Mouse (Mus musculus): Measurements from ENCODE around the gene Dhrs7. TPM values are rescaled to one million over a fixed set of nuclear protein-coding genes. Genes with fewer than 3 reads are reported as not detected.
A peak's percentile ranks its signal among the peaks of the same experiment; 100 is the strongest.
"Not testable (repeated sequence)": the region's sequence is repeated elsewhere in the genome, so short reads cannot be mapped to it uniquely, and the experiment has no call there.

The Dhrs7 gene
- 7.1 and 9.5 TPM in 2 replicates for polyA plus RNA-seq (2014; fragmentation: Nextera tagmentation; extraction: Ambion mirVana)

DNA sequence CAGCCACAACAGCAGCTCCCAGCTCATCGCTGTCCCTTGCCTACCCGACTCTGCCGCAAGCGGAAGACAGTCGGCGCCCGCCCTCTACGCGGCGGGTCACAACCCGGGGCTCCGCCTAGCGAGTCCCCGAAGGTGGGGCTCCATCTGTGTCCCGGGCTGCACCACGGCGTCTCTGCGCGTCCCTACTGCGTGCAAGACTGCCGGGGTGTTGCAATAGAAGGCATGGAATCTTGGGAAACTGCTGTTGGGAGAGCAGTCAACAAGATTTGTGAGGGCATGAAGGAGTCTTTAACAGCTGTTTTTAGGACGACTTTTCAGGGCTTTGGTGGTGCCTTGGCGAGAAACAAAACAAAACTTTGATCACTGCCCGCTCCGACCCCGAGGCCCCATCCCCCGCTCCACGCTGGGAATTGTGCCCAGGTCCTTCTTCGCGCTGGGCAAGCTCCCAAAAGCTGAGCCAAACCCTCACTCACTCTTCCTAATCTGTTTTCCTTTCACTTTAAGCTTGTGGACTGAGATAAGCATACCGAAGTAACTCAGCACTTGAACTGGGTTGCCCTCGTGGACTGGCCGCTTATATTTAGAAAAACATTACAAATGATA is at the start of gene Dhrs7:
Gene Dhrs7, minus strand, starts transcription at position 175 of the 603 bp plus-strand sequence.
- Histone ChIP-seq H3K4me1 (replicated peaks; ENCODE audit: control insufficient read depth, insufficient read depth, low read length) (peaks cover 4% of the 10 kb centered on the region; the same call in 1 of the 2 replicates), H3K27me3 (ENCODE audit: control insufficient read depth, insufficient read depth, low read length) (no peaks in the 10 kb centered on the region), H3K4me2 (replicated peaks; ENCODE audit: low read depth, low read length) (peak within 1 kb of the TSS; percentile 88), H3K4me3 (ENCODE audit: low read depth, low read length) (peak within 1 kb of the TSS; percentile 52), H3K27ac (ENCODE audit: low read depth, low read length) (no peak within 1 kb of the TSS), H3K9ac (ENCODE audit: low read depth, low read length) (peak within 1 kb of the TSS; percentile 71), H3K9me3 (ENCODE audit: control insufficient read depth, low read length) (no peaks in the 10 kb centered on the region), H3K36me3 (ENCODE audit: control insufficient read depth, insufficient read depth, low read length) (no peaks in the 10 kb centered on the region)
- peak; percentile 90 for ATAC-seq (ENCODE audit: low FRiP score)
- 4% methylated on average over 33 of the region's 33 CpGs for WGBS
- peak; percentile 73 for DNase-seq (ENCODE audit: low spot score)

DNA sequence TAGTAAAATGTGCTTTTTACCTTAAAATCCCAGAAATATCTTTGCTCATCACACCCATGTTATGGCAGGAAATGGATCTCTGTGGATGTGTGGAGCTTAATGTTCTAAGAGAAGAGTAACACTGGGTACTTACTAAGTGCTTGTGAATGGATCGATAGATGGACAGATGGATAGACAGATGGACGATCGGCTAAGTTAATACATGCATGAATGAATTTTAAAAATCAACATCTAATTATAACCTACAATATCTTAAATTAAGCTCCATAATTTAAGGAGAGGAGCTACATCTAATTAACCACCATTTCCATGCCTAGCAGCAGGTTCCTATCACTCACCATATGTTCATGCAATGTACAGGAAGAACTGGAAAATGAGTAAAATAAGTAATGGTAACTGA is 45.3 kb upstream of the Dhrs7 start:
- ATAC-seq (ENCODE audit: low FRiP score) (no peak), DNase-seq (ENCODE audit: low spot score) (no peak)
- H3K4me2 ChIP-seq (replicated peaks; ENCODE audit: low read depth, low read length), result no peak overlapping the region
- no peak overlapping the region for H3K9ac ChIP-seq (ENCODE audit: low read depth, low read length)
- H3K27me3 ChIP-seq (ENCODE audit: control insufficient read depth, insufficient read depth, low read length), result no peaks in the 10 kb centered on the region
- H3K4me3 ChIP-seq (ENCODE audit: low read depth, low read length), result no peak overlapping the region
- H3K4me1 ChIP-seq (replicated peaks; ENCODE audit: control insufficient read depth, insufficient read depth, low read length), result no peaks in the 10 kb centered on the region
- 93% methylated on average over 3 of the region's 3 CpGs for WGBS
- H3K9me3 ChIP-seq (ENCODE audit: control insufficient read depth, low read length), result no peaks in the 10 kb centered on the region
- no peak overlapping the region for H3K27ac ChIP-seq (ENCODE audit: low read depth, low read length)
- H3K36me3 ChIP-seq (ENCODE audit: control insufficient read depth, insufficient read depth, low read length), result no peaks in the 10 kb centered on the region

DNA sequence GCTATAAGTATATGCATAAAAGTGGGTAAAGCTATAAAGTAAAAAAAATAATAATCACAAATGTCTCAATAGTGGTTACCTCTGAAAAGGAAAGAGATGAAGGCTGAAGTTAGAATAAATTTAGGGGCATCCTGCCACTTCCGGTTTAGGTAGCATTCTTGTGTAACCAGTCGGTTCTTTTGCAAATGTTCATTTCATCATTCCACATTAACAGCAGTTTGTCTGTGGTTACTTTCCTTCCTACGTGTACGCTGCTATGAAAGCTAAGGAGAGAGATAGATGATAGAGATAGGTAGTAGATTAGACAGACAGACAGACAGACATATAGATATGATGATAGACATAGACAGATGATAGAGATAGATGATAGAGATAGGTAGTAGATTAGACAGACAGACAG is 39.4 kb upstream of the Dhrs7 start:
- WGBS, result 94% methylated on average over 4 of the region's 4 CpGs
- ATAC-seq (ENCODE audit: low FRiP score) (no peak), DNase-seq (ENCODE audit: low spot score) (no peak)
- Histone ChIP-seq H3K9ac (ENCODE audit: low read depth, low read length) (no peak overlapping the region), H3K4me3 (ENCODE audit: low read depth, low read length) (no peak overlapping the region), H3K27ac (ENCODE audit: low read depth, low read length) (no peak overlapping the region), H3K4me1 (replicated peaks; ENCODE audit: control insufficient read depth, insufficient read depth, low read length) (no peaks in the 10 kb centered on the region), H3K27me3 (ENCODE audit: control insufficient read depth, insufficient read depth, low read length) (no peaks in the 10 kb centered on the region), H3K36me3 (ENCODE audit: control insufficient read depth, insufficient read depth, low read length) (no peaks in the 10 kb centered on the region), H3K4me2 (replicated peaks; ENCODE audit: low read depth, low read length) (no peak overlapping the region), H3K9me3 (ENCODE audit: control insufficient read depth, low read length) (no peaks in the 10 kb centered on the region)

DNA sequence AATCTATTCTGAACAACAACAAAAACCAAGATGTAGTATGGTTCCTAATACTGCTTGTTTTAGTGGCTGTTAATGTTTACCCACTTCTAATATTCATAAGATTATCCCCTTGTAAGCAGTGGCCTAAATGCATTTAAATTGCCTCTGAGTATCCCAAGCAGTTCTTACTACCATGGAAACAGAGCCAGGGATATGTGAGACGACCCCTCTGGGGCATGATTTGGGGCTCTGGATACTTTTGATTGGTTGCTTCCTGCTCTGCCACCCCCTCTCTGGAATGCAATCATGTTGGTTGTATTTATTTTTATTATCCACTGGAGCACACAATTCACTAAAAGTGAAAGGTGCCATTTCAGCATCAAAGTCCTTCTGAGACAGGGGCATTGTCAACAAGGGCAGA is 35.3 kb upstream of the Dhrs7 start:
- no peak for DNase-seq (ENCODE audit: low spot score)
- Histone ChIP-seq H3K27me3 (ENCODE audit: control insufficient read depth, insufficient read depth, low read length) (no peaks in the 10 kb centered on the region), H3K4me2 (replicated peaks; ENCODE audit: low read depth, low read length) (no peak overlapping the region)

DNA sequence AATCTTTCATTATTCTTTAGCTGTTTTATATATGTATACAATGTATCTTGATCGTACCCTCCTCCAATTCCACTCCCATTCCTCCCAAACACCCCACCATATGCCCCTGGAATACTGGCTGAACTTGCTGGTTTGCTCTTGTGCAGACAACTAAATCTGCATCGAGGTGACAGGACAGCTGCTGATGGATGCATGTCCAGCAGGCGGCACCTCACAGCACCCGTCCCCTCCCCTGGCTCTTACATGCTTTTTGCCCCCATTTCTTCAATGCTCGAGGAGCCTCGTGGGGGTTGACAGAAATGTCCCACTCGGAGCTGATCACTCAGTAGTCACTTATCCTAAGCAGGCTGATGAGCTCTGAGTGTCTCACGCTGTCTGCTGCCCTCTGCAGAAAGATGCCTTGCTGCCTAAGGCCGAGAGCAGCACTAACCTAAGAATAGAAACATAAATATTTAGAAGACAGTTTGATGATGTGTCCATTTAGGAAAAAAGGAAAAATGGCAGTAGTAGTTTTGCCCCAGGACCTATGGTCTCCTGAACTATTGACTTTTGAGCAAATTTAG is 30.3 kb upstream of the Dhrs7 start:
- H3K27me3 ChIP-seq (ENCODE audit: control insufficient read depth, insufficient read depth, low read length), result no peaks in the 10 kb centered on the region
- 57% methylated on average over 9 of the region's 9 CpGs for WGBS
- H3K9ac ChIP-seq (ENCODE audit: low read depth, low read length), result no peak overlapping the region
- H3K4me1 ChIP-seq (replicated peaks; ENCODE audit: control insufficient read depth, insufficient read depth, low read length), result no peaks in the 10 kb centered on the region
- no peak overlapping the region for H3K4me2 ChIP-seq (replicated peaks; ENCODE audit: low read depth, low read length)
- DNase-seq (ENCODE audit: low spot score) (no peak), ATAC-seq (ENCODE audit: low FRiP score) (no peak)
- H3K36me3 ChIP-seq (ENCODE audit: control insufficient read depth, insufficient read depth, low read length), result no peaks in the 10 kb centered on the region
- no peak overlapping the region for H3K27ac ChIP-seq (ENCODE audit: low read depth, low read length)
- H3K4me3 ChIP-seq (ENCODE audit: low read depth, low read length), result no peak overlapping the region
- no peaks in the 10 kb centered on the region for H3K9me3 ChIP-seq (ENCODE audit: control insufficient read depth, low read length)

More for the DNA sequence above, 35.3 kb upstream of the Dhrs7 start:
- Histone ChIP-seq H3K9me3 (ENCODE audit: control insufficient read depth, low read length) (no peaks in the 10 kb centered on the region), H3K4me3 (ENCODE audit: low read depth, low read length) (no peak overlapping the region), H3K36me3 (ENCODE audit: control insufficient read depth, insufficient read depth, low read length) (no peaks in the 10 kb centered on the region), H3K4me1 (replicated peaks; ENCODE audit: control insufficient read depth, insufficient read depth, low read length) (no peaks in the 10 kb centered on the region), H3K27ac (ENCODE audit: low read depth, low read length) (no peak overlapping the region), H3K9ac (ENCODE audit: low read depth, low read length) (no peak overlapping the region)
- WGBS, result 46% methylated on average over 1 of the region's 1 CpGs
- ATAC-seq (ENCODE audit: low FRiP score), result no peak

DNA sequence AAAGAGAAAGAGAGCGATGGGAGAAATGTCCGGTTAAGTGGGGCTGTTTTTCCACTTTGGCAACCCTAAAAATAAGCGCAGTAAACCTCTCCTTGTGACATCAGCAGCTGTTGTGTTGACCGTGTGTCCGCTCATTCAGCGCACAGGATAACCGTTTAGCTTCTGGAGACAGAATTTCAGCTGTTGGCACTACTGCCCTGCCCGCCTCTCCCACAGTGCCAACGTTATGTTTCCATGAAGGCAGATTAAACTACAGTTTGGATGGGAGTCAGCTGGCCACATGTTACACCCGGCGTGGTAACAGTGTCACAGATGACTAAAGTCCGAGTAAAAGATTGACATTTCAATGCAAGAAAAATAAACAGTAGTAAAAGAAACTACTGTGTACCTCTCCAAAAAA is 29.7 kb upstream of the Dhrs7 start:
- ATAC-seq (ENCODE audit: low FRiP score), result no peak
- Histone ChIP-seq H3K27ac (ENCODE audit: low read depth, low read length) (no peak overlapping the region), H3K27me3 (ENCODE audit: control insufficient read depth, insufficient read depth, low read length) (no peaks in the 10 kb centered on the region), H3K4me1 (replicated peaks; ENCODE audit: control insufficient read depth, insufficient read depth, low read length) (no peaks in the 10 kb centered on the region), H3K4me3 (ENCODE audit: low read depth, low read length) (no peak overlapping the region), H3K36me3 (ENCODE audit: control insufficient read depth, insufficient read depth, low read length) (no peaks in the 10 kb centered on the region), H3K9ac (ENCODE audit: low read depth, low read length) (no peak overlapping the region), H3K9me3 (ENCODE audit: control insufficient read depth, low read length) (no peaks in the 10 kb centered on the region), H3K4me2 (replicated peaks; ENCODE audit: low read depth, low read length) (no peak overlapping the region)
- 80% methylated on average over 12 of the region's 12 CpGs for WGBS
- DNase-seq (ENCODE audit: low spot score), result no peak

DNA sequence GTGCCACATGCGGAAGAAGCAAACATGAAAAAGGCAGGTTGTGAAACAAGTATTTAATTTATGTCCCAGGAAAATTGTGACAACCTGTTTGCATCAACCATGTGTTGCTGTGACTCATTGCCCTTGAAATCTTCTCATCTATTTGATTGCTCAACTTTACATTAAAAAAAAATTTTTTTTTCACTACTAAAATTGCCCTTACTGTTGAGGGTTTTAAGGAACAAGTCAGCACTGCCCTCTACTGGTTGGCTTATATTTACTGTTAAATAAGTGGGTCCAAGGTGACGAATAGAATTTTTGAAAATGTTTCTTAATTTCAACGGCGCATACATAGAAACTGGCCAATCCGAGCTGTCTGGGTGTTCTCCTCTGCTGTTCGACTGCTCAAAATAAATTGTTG is 29.2 kb upstream of the Dhrs7 start:
- Histone ChIP-seq H3K27ac (ENCODE audit: low read depth, low read length) (no peak overlapping the region), H3K4me1 (replicated peaks; ENCODE audit: control insufficient read depth, insufficient read depth, low read length) (no peaks in the 10 kb centered on the region), H3K4me3 (ENCODE audit: low read depth, low read length) (no peak overlapping the region), H3K9me3 (ENCODE audit: control insufficient read depth, low read length) (no peaks in the 10 kb centered on the region), H3K4me2 (replicated peaks; ENCODE audit: low read depth, low read length) (no peak overlapping the region), H3K9ac (ENCODE audit: low read depth, low read length) (no peak overlapping the region), H3K27me3 (ENCODE audit: control insufficient read depth, insufficient read depth, low read length) (no peaks in the 10 kb centered on the region), H3K36me3 (ENCODE audit: control insufficient read depth, insufficient read depth, low read length) (no peaks in the 10 kb centered on the region)
- WGBS, result 49% methylated on average over 6 of the region's 6 CpGs
- ATAC-seq (ENCODE audit: low FRiP score), result no peak
- peak; percentile 55 for DNase-seq (ENCODE audit: low spot score)

DNA sequence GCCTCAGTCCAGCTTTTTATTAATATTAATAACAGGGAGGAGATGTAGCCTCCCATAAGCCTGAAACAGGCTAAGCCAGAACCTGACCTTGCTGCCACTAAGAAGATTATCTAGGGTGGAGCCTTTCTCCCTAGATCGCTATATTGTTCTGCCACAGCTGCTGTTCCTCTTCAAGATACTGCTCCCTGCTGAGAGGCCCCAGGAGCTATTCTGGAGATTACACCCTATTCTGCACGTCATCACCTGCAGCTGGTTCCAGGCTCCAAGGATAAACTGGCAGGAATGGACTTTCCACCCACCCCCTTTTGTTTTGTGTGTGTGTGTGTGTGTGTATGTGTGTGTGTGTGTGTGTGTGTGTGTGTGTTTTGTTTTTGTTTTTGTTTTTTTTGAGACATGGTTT is 23.6 kb upstream of the Dhrs7 start:
- H3K9ac ChIP-seq (ENCODE audit: low read depth, low read length); H3K27ac ChIP-seq (ENCODE audit: low read depth, low read length); H3K36me3 ChIP-seq (ENCODE audit: control insufficient read depth, insufficient read depth, low read length); H3K4me3 ChIP-seq (ENCODE audit: low read depth, low read length); DNase-seq (ENCODE audit: low spot score); H3K4me1 ChIP-seq (replicated peaks; ENCODE audit: control insufficient read depth, insufficient read depth, low read length); H3K9me3 ChIP-seq (ENCODE audit: control insufficient read depth, low read length); H3K27me3 ChIP-seq (ENCODE audit: control insufficient read depth, insufficient read depth, low read length); ATAC-seq (ENCODE audit: low FRiP score); H3K4me2 ChIP-seq (replicated peaks; ENCODE audit: low read depth, low read length): not testable (repeated sequence)
- WGBS, result 38% methylated on average over 2 of the region's 2 CpGs

DNA sequence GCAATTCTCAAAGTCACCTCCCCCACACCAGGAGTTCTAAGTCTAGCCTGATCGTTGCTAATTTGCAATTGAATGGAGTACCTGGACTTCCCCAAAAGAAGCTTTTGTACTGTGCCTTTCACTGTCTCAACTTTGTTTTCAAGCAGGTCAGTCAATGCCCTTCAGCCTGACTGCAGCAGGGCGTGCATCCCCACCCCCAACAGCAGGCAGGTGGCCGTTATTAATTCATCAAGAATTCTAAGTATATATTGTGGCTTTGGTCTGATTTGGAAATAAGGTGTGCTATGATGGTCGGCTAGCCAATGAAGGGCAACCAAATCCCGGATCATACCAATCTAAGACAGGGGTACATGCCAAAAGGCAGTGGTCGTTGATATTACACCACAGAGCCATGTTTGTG is 23.0 kb upstream of the Dhrs7 start:
- not testable (repeated sequence) for ATAC-seq (ENCODE audit: low FRiP score); H3K4me3 ChIP-seq (ENCODE audit: low read depth, low read length); H3K9me3 ChIP-seq (ENCODE audit: control insufficient read depth, low read length); H3K4me2 ChIP-seq (replicated peaks; ENCODE audit: low read depth, low read length); H3K36me3 ChIP-seq (ENCODE audit: control insufficient read depth, insufficient read depth, low read length); DNase-seq (ENCODE audit: low spot score); H3K27me3 ChIP-seq (ENCODE audit: control insufficient read depth, insufficient read depth, low read length); H3K4me1 ChIP-seq (replicated peaks; ENCODE audit: control insufficient read depth, insufficient read depth, low read length); H3K27ac ChIP-seq (ENCODE audit: low read depth, low read length); H3K9ac ChIP-seq (ENCODE audit: low read depth, low read length)
- 21% methylated on average over 6 of the region's 6 CpGs for WGBS
